Mouse (Mus musculus) brain, embryonic 14.5 days (tissue): ENCODE data around the gene Dyrk4.

Experiments
- CTCF ChIP-seq: fragments of 200-500 bp; IDR thresholded peaks from 2 replicates; pipeline ENCODE4 v1.5.1; 2012; ENCODE audit warnings: inconsistent platforms, mild to moderate bottlenecking, moderate library complexity, borderline replicate concordance; ENCODE audit not compliant: insufficient read depth, insufficient read length; ENCODE audit errors: extremely low read depth
- POLR2A ChIP-seq: fragments of 200-500 bp; IDR thresholded peaks from 2 replicates; pipeline ENCODE4 v1.6.1; 2012; ENCODE audit warnings: mild to moderate bottlenecking, inconsistent platforms, borderline replicate concordance; ENCODE audit not compliant: poor library complexity, insufficient read depth, insufficient read length, severe bottlenecking; ENCODE audit errors: extremely low read depth

DNA sequence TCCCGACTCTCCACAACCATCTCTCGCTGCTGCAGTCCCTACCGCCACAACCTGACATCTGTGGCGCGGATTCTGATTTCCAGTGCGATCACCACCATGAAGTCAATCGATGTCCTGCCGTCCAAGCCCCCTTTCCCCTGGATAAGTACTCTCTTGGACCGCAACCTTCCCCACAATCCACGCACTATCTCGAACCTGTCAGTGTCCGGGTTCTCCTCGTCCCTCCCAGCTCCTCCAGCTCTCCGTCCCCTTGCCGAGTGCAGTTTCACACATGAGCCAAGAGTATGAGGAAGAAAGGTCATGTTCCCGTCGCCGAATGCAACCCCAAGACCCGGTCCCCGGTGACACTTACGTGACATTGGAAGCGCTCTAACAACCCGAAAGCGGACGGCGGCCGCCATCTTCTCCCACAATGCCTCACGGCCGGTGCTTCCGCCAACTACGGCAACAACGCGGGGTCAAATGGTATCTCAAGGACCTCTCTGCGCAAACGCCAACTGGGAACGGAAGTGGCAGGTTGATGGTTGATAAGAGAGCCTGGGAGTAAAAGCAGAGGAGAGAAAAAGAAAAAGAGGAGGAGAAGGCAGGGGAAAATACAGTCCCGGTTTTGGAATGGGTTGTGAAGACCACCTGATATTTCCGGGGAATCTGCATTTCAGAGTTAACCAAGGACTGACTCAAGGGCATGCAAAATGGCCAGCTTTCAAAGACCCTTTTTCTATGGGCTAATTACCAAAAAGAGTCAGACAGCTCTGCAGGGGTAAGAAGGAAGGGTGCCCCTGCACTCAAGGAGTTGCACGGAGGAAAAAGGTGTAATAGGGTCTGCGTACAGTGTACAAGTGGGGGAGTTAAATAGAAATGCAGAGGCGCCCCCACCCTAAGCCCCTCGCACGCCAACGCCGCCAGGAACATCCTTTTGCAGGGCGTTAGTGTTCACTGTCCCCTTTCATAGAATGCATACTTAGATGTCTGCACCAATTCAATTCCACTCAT is 72.6 kb downstream of the Dyrk4 start, which contains the start of gene Ndufa9:
- TF ChIP-seq CTCF (no peak), POLR2A (peak; percentile 54; the same call in 1 of the 2 replicates)
